Mouse (Mus musculus): ENCODE data around the gene Taf3. TPM values are rescaled to one million over a fixed set of nuclear protein-coding genes. Genes with fewer than 3 reads are reported as not detected.

Gene Taf3
- polyA plus RNA-seq, 1 experiment from 2014 or later = 12.6 TPM

GRCm38 (mm10) chr2:10029755-10030154 is 18.6 kb downstream of the Taf3 start:
- WGBS = 77% methylated on average over 7 of the region's 7 CpGs
- TF ChIP-seq CTCF (IDR thresholded peaks at IDR 0.05; ENCODE audit: low read depth) = no peak
- no peaks in the 10 kb centered on the region for H3K9me3 ChIP-seq (replicated peaks; ENCODE audit: low read length)
- no peaks in the 10 kb centered on the region for H3K4me1 ChIP-seq (replicated peaks; ENCODE audit: insufficient read depth, low read length)
- no peak overlapping the region for H3K4me2 ChIP-seq (ENCODE audit: low read length)
- no peak overlapping the region for H3K27ac ChIP-seq
- DNase-seq (ENCODE audit: low spot score) (no peak), ATAC-seq (replicated peaks; ENCODE audit: low FRiP score, low read depth) (no peak)
- H3K27me3 ChIP-seq (ENCODE audit: insufficient read depth, low read length) = no peaks in the 10 kb centered on the region
- no peaks in the 10 kb centered on the region for H3K36me3 ChIP-seq (ENCODE audit: insufficient read depth, low read length)
- H3K4me3 ChIP-seq (replicated peaks; ENCODE audit: low read depth, low read length) = no peak overlapping the region
- no peak overlapping the region for H3K9ac ChIP-seq (ENCODE audit: low read depth, low read length)

DNA sequence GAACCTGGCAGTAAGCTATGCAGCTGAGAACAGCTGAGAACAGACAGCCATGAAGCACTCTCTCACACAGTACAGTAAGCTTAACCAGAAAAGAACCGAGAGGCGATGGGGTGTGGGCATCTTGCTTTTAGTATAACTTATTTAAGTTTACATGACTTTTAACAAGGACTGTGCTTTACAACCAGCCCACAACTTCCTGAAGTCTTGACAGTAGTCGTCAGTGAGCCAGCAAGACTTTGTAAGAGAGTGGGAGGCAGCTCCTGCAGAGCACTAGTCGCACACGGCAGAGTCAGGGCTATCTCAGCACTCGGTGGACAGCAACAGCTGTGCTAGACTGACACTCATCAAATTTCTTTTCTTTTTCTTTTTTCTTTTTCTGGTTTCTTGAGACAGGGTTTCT is 24.1 kb downstream of the Taf3 start:
- no peaks in the 10 kb centered on the region for H3K4me1 ChIP-seq (replicated peaks; ENCODE audit: insufficient read depth, low read length)
- TF ChIP-seq CTCF (IDR thresholded peaks at IDR 0.05; ENCODE audit: low read depth) = no peak
- H3K4me2 ChIP-seq (ENCODE audit: low read length) = no peak overlapping the region
- DNase-seq (ENCODE audit: low spot score) (no peak), ATAC-seq (replicated peaks; ENCODE audit: low FRiP score, low read depth) (no peak)
- H3K27me3 ChIP-seq (ENCODE audit: insufficient read depth, low read length) = no peaks in the 10 kb centered on the region
- H3K36me3 ChIP-seq (ENCODE audit: insufficient read depth, low read length) = no peaks in the 10 kb centered on the region
- H3K4me3 ChIP-seq (replicated peaks; ENCODE audit: low read depth, low read length) = no peak overlapping the region
- no peak overlapping the region for H3K9ac ChIP-seq (ENCODE audit: low read depth, low read length)
- WGBS = 72% methylated on average over 6 of the region's 6 CpGs
- no peaks in the 10 kb centered on the region for H3K9me3 ChIP-seq (replicated peaks; ENCODE audit: low read length)
- no peak overlapping the region for H3K27ac ChIP-seq

GRCm38 (mm10) chr2:10021296-10021695 is 27.1 kb downstream of the Taf3 start:
- TF ChIP-seq CTCF (IDR thresholded peaks at IDR 0.05; ENCODE audit: low read depth) = no peak
- Histone ChIP-seq H3K27ac (no peak overlapping the region), H3K4me1 (replicated peaks; ENCODE audit: insufficient read depth, low read length) (no peaks in the 10 kb centered on the region), H3K9ac (ENCODE audit: low read depth, low read length) (no peak overlapping the region), H3K4me3 (replicated peaks; ENCODE audit: low read depth, low read length) (no peak overlapping the region), H3K4me2 (ENCODE audit: low read length) (no peak overlapping the region), H3K27me3 (ENCODE audit: insufficient read depth, low read length) (no peaks in the 10 kb centered on the region), H3K36me3 (ENCODE audit: insufficient read depth, low read length) (no peaks in the 10 kb centered on the region), H3K9me3 (replicated peaks; ENCODE audit: low read length) (no peaks in the 10 kb centered on the region)
- no peak for ATAC-seq (replicated peaks; ENCODE audit: low FRiP score, low read depth)
- no peak for DNase-seq (ENCODE audit: low spot score)
- 91% methylated on average over 11 of the region's 11 CpGs for WGBS

DNA sequence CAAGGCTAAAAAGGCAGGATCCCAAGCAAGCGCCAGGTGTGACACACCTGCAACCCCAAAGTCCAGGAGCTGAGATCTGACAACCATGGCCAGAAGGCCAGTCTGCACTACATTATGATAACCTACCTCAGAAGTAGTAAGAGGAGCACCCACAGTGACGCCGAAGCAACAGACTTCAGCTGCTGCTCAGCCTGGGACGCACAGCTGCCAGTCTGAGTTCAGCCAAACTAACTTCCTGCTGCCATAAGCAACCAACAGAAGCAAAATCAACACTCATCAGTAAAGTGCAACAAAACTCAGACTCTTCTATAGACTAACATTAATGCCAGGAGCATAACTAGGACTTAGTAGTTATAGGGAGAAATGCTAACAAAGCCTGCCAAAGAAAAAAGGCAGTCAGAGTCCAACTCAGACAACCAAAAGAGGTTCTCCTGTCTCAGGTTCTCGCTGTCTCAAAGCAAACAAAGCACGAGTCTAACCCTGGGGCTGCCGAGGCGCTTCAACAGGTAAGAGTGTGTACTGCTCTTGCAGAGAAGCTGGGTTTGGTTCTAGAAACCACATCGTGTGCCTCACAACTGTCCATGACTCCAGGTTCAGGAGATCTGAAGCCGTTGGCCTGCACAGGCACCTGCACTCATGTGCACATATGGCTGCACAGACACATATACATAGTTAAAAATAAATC is 33.3 kb downstream of the Taf3 start:
- 84% methylated on average over 10 of the region's 10 CpGs for WGBS
- H3K9me3 ChIP-seq (replicated peaks; ENCODE audit: low read length) = no peaks in the 10 kb centered on the region
- H3K4me3 ChIP-seq (replicated peaks; ENCODE audit: low read depth, low read length) = no peak overlapping the region
- TF ChIP-seq CTCF (IDR thresholded peaks at IDR 0.05; ENCODE audit: low read depth) = no peak
- ATAC-seq (replicated peaks; ENCODE audit: low FRiP score, low read depth) (no peak), DNase-seq (ENCODE audit: low spot score) (no peak)
- H3K27ac ChIP-seq = no peak overlapping the region
- H3K27me3 ChIP-seq (ENCODE audit: insufficient read depth, low read length) = no peaks in the 10 kb centered on the region
- H3K4me1 ChIP-seq (replicated peaks; ENCODE audit: insufficient read depth, low read length) = no peaks in the 10 kb centered on the region
- no peak overlapping the region for H3K4me2 ChIP-seq (ENCODE audit: low read length)
- no peak overlapping the region for H3K9ac ChIP-seq (ENCODE audit: low read depth, low read length)
- no peaks in the 10 kb centered on the region for H3K36me3 ChIP-seq (ENCODE audit: insufficient read depth, low read length)

GRCm38 (mm10) chr2:10010263-10010909 is 38.0 kb downstream of the Taf3 start:
- H3K4me1 ChIP-seq (replicated peaks; ENCODE audit: insufficient read depth, low read length) = no peaks in the 10 kb centered on the region
- no peaks in the 10 kb centered on the region for H3K9me3 ChIP-seq (replicated peaks; ENCODE audit: low read length)
- no peak overlapping the region for H3K4me3 ChIP-seq (replicated peaks; ENCODE audit: low read depth, low read length)
- H3K27me3 ChIP-seq (ENCODE audit: insufficient read depth, low read length) = no peaks in the 10 kb centered on the region
- ATAC-seq (replicated peaks; ENCODE audit: low FRiP score, low read depth) = no peak
- H3K4me2 ChIP-seq (ENCODE audit: low read length) = 0 out of 2 replicates have a peak overlapping the region, but pooled peaks have one; percentile 18
- TF ChIP-seq CTCF (IDR thresholded peaks at IDR 0.05; ENCODE audit: low read depth) = peak; percentile 95
- H3K9ac ChIP-seq (ENCODE audit: low read depth, low read length) = no peak overlapping the region
- WGBS = 37% methylated on average over 7 of the region's 7 CpGs
- peak; percentile 92 for DNase-seq (ENCODE audit: low spot score)
- H3K27ac ChIP-seq = no peak overlapping the region
- no peaks in the 10 kb centered on the region for H3K36me3 ChIP-seq (ENCODE audit: insufficient read depth, low read length)

DNA sequence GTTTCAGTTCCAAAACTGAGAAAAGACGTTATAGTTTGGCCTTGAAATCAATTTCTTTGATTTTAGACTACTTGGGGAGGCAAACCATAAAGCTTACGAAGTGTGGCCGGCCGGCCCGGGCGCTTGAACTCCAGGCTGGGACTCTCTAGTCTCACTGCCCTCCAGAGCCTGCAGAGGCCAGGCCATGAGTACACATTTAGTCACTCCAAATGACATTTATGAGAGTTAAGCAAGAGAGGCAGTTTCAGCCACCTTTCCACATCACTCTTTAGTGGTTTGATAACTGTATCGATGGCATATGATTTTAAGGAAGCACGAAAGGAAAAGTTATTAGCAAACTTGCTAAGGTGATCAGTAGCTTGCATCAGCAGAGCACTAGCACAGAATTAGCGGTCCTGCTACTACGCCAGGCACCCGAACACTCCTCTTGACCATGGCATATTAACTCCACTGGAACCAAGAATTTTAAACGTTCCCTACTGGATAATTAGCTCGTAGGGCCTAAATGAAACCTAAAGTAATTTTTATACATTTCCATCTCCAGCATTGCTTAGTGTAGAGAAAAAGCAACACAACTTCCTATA is 38.6 kb downstream of the Taf3 start:
- peak overlapping the region; percentile 37; the same call in 1 of the 2 replicates for H3K27ac ChIP-seq
- H3K27me3 ChIP-seq (ENCODE audit: insufficient read depth, low read length) = no peaks in the 10 kb centered on the region
- no peaks in the 10 kb centered on the region for H3K4me1 ChIP-seq (replicated peaks; ENCODE audit: insufficient read depth, low read length)
- H3K4me3 ChIP-seq (replicated peaks; ENCODE audit: low read depth, low read length) = no peak overlapping the region
- no peaks in the 10 kb centered on the region for H3K36me3 ChIP-seq (ENCODE audit: insufficient read depth, low read length)
- ATAC-seq (replicated peaks; ENCODE audit: low FRiP score, low read depth) (no peak), DNase-seq (ENCODE audit: low spot score) (no peak)
- WGBS = 61% methylated on average over 13 of the region's 13 CpGs
- no peak overlapping the region for H3K9ac ChIP-seq (ENCODE audit: low read depth, low read length)
- no peak for TF ChIP-seq CTCF (IDR thresholded peaks at IDR 0.05; ENCODE audit: low read depth)
- no peaks in the 10 kb centered on the region for H3K9me3 ChIP-seq (replicated peaks; ENCODE audit: low read length)
- H3K4me2 ChIP-seq (ENCODE audit: low read length) = 0 out of 2 replicates have a peak overlapping the region, but pooled peaks have one; percentile 18
